Mouse (Mus musculus) MEL (cell line): Measurements from ENCODE around the gene Ganab. TPM values are rescaled to one million over a fixed set of nuclear protein-coding genes. Genes with fewer than 3 reads are reported as not detected.

Experiments
- DNase-seq: peaks from one replicate; pipeline ENCODE4 v3.0.0; 2011; ENCODE audit warnings: low read depth, low spot score
- H3K27ac ChIP-seq: 2 replicates; pipeline ENCODE4 v1.5.1; 2012; ENCODE audit warnings: low read depth, mild to moderate bottlenecking, control low read depth, low read length, moderate library complexity; ENCODE audit not compliant: control insufficient read depth
- H3K27me3 ChIP-seq, 2 experiments: fragments of 150-350 bp in 1 of 2; sonication (generic) in 1 of 2; 2 replicates each; pipeline ENCODE4 v1.6.1; 2012; ENCODE audit warnings: low read length in 2 of 2, mild to moderate bottlenecking in 2 of 2, improper control_type of control experiment in 1 of 2, moderate library complexity in 1 of 2; ENCODE audit not compliant: insufficient read depth in 2 of 2, control insufficient read depth in 1 of 2
- H3K36me3 ChIP-seq, 2 experiments: 2 replicates each; pipeline ENCODE4 v1.6.1; 2012 to 2014; ENCODE audit warnings: low read length in 2 of 2, improper control_type of control experiment in 1 of 2, inconsistent platforms in 1 of 2, mild to moderate bottlenecking in 1 of 2; ENCODE audit not compliant: insufficient read depth in 2 of 2, control insufficient read depth in 1 of 2
- H3K4me1 ChIP-seq, 2 experiments: fragments of 150-350 bp in 1 of 2; sonication (generic) in 1 of 2; 2 replicates each; pipeline ENCODE4 v1.6.1; 2012; ENCODE audit warnings: low read length in 2 of 2, improper control_type of control experiment in 1 of 2, mild to moderate bottlenecking in 1 of 2; ENCODE audit not compliant: insufficient read depth in 2 of 2, control insufficient read depth in 1 of 2
- H3K4me3 ChIP-seq, 2 experiments: fragments of 150-350 bp in 1 of 2; sonication (generic) in 1 of 2; 2 replicates each; pipeline ENCODE4 v1.5.1; 2012; ENCODE audit warnings: low read depth in 2 of 2, low read length in 2 of 2, mild to moderate bottlenecking in 2 of 2, moderate library complexity in 2 of 2, control low read depth in 1 of 2, improper control_type of control experiment in 1 of 2; ENCODE audit not compliant: control insufficient read depth in 1 of 2, insufficient read depth in 1 of 2
- H3K79me2 ChIP-seq: 2 replicates; pipeline ENCODE4 v1.6.1; 2012; ENCODE audit warnings: mild to moderate bottlenecking, low read length, moderate library complexity; ENCODE audit not compliant: control insufficient read depth, poor library complexity, insufficient read depth
- H3K9ac ChIP-seq: 2 replicates; pipeline ENCODE4 v1.6.1; 2012; ENCODE audit warnings: low read depth, mild to moderate bottlenecking, control low read depth, low read length, moderate library complexity; ENCODE audit not compliant: control insufficient read depth, poor library complexity, severe bottlenecking
- H3K9me3 ChIP-seq: fragments of 150-350 bp; sonication (generic); replicated peaks from 2 replicates; pipeline ENCODE4 v1.6.1; 2012; ENCODE audit warnings: mild to moderate bottlenecking, low read length, improper control_type of control experiment, moderate library complexity; ENCODE audit not compliant: insufficient read depth
- CHD2 ChIP-seq: IDR thresholded peaks from 2 replicates; pipeline ENCODE4 v1.6.1; 2011; ENCODE audit warnings: low read length, improper control_type of control experiment
- CTCF ChIP-seq, 3 experiments: IDR thresholded peaks in 2 of 3; conservative IDR thresholded peaks in 1 of 3; 2 replicates each; pipeline ENCODE4 v1.5.1; 2011 to 2012; ENCODE audit warnings: low read length in 3 of 3, low read depth in 2 of 3, mild to moderate bottlenecking in 2 of 3, improper control_type of control experiment in 1 of 3, inconsistent platforms in 1 of 3, mixed read lengths in 1 of 3, moderate library complexity in 1 of 3; ENCODE audit not compliant: control insufficient read depth in 1 of 3, insufficient read depth in 1 of 3, poor library complexity in 1 of 3, severe bottlenecking in 1 of 3
- ELF1 ChIP-seq: IDR thresholded peaks from 2 replicates; pipeline ENCODE4 v1.6.1; 2014; ENCODE audit warnings: low read depth, mild to moderate bottlenecking, inconsistent platforms, low read length, improper control_type of control experiment, moderate library complexity
- EP300 ChIP-seq, 2 experiments: IDR thresholded peaks; 2 replicates each; pipeline ENCODE4 v1.6.1; 2011; ENCODE audit warnings: improper control_type of control experiment in 2 of 2, low read length in 2 of 2, low read depth in 1 of 2, mild to moderate bottlenecking in 1 of 2
- GABPA ChIP-seq: IDR thresholded peaks from 2 replicates; pipeline ENCODE4 v1.6.1; 2012; ENCODE audit warnings: low read depth, mild to moderate bottlenecking, inconsistent platforms, low read length, improper control_type of control experiment, moderate library complexity
- GATA1 ChIP-seq: IDR thresholded peaks from 2 replicates; pipeline ENCODE4 v1.6.1; 2011; ENCODE audit warnings: low read depth, low read length, improper control_type of control experiment
- JUND ChIP-seq: IDR thresholded peaks from 2 replicates; pipeline ENCODE4 v1.6.1; 2011; ENCODE audit warnings: low read depth, mild to moderate bottlenecking, improper control_type of control experiment, low read length
- KAT2A ChIP-seq: conservative IDR thresholded peaks from 2 replicates; pipeline ENCODE4 v1.6.1; 2012; ENCODE audit warnings: low read depth, low read length, improper control_type of control experiment, inconsistent platforms
- MAFK ChIP-seq: IDR thresholded peaks from 2 replicates; pipeline ENCODE4 v1.6.1; 2011; ENCODE audit warnings: low read depth, mild to moderate bottlenecking, low read length, improper control_type of control experiment, borderline replicate concordance
- MAX ChIP-seq: IDR thresholded peaks from 2 replicates; pipeline ENCODE4 v1.6.1; 2011; ENCODE audit warnings: low read length, improper control_type of control experiment
- MAZ ChIP-seq: IDR thresholded peaks from 2 replicates; pipeline ENCODE4 v1.6.1; 2012; ENCODE audit warnings: low read depth, mild to moderate bottlenecking, inconsistent platforms, low read length, improper control_type of control experiment
- POLR2A ChIP-seq, 2 experiments: IDR thresholded peaks; 2 replicates each; pipeline ENCODE4 v1.6.1; 2011 to 2012; ENCODE audit warnings: low read length in 2 of 2, mild to moderate bottlenecking in 2 of 2, control low read depth in 1 of 2, improper control_type of control experiment in 1 of 2, low read depth in 1 of 2, moderate library complexity in 1 of 2; ENCODE audit not compliant: control insufficient read depth in 1 of 2, insufficient read depth in 1 of 2, poor library complexity in 1 of 2
- POLR2AphosphoS2 ChIP-seq: IDR thresholded peaks from 2 replicates; pipeline ENCODE4 v1.6.1; 2011; ENCODE audit warnings: low read length, improper control_type of control experiment
- POLR2AphosphoS5 ChIP-seq: IDR thresholded peaks from 2 replicates; pipeline ENCODE4 v1.6.1; 2012; ENCODE audit warnings: low read depth, borderline replicate concordance, mild to moderate bottlenecking, inconsistent platforms, low read length, moderate library complexity, mixed read lengths
- RAD21 ChIP-seq: IDR thresholded peaks from 2 replicates; pipeline ENCODE4 v1.6.1; 2011; ENCODE audit warnings: mild to moderate bottlenecking, low read depth, low read length, improper control_type of control experiment
- RCOR1 ChIP-seq: IDR thresholded peaks from 2 replicates; pipeline ENCODE4 v1.6.1; 2012; ENCODE audit warnings: low read depth, mild to moderate bottlenecking, inconsistent platforms, low read length, improper control_type of control experiment
- SIN3A ChIP-seq: IDR thresholded peaks from 2 replicates; pipeline ENCODE4 v1.6.1; 2012; ENCODE audit warnings: low read length, improper control_type of control experiment, inconsistent platforms
- TAL1 ChIP-seq: IDR thresholded peaks from 2 replicates; pipeline ENCODE4 v1.6.1; 2012; ENCODE audit warnings: mild to moderate bottlenecking, inconsistent platforms, low read length, moderate library complexity, mixed read lengths
- TBP ChIP-seq: IDR thresholded peaks from 2 replicates; pipeline ENCODE4 v1.8.0; 2011; ENCODE audit warnings: low read depth, low read length, improper control_type of control experiment
- TCF12 ChIP-seq: IDR thresholded peaks from 2 replicates; pipeline ENCODE4 v1.6.1; 2014; ENCODE audit warnings: low read depth, mild to moderate bottlenecking, inconsistent platforms, low read length, improper control_type of control experiment, moderate library complexity
- UBTF ChIP-seq: IDR thresholded peaks from 2 replicates; pipeline ENCODE4 v1.6.1; 2012; ENCODE audit warnings: low read depth, mild to moderate bottlenecking, inconsistent platforms, low read length, improper control_type of control experiment, moderate library complexity, borderline replicate concordance; ENCODE audit not compliant: insufficient read depth
- USF1 ChIP-seq: IDR thresholded peaks from 2 replicates; pipeline ENCODE4 v1.6.1; 2014; ENCODE audit warnings: low read depth, mild to moderate bottlenecking, inconsistent platforms, low read length, improper control_type of control experiment, moderate library complexity
- USF2 ChIP-seq, 2 experiments: IDR thresholded peaks; 2 replicates each; pipeline ENCODE4 v1.6.1; 2011 to 2012; ENCODE audit warnings: improper control_type of control experiment in 2 of 2, low read length in 2 of 2, borderline replicate concordance in 1 of 2, inconsistent platforms in 1 of 2, low read depth in 1 of 2, mild to moderate bottlenecking in 1 of 2; ENCODE audit not compliant: insufficient read depth in 1 of 2
- ZMIZ1 ChIP-seq: IDR thresholded peaks from 2 replicates; pipeline ENCODE4 v1.6.1; 2012; ENCODE audit warnings: low read depth, mild to moderate bottlenecking, inconsistent platforms, low read length, improper control_type of control experiment, moderate library complexity
- ZNF384 ChIP-seq: IDR thresholded peaks from 2 replicates; pipeline ENCODE4 v1.6.1; 2012; ENCODE audit warnings: low read depth, mild to moderate bottlenecking, inconsistent platforms, low read length, improper control_type of control experiment
- polyA plus RNA-seq, 2 experiments: library from polyadenylated mRNA; stranded (reverse) in 1 of 2; unstranded in 1 of 2; fragments of >175 nt in 1 of 2; fragments of >200 nt in 1 of 2; gene quantifications; 2 replicates each; pipeline versions ENCODE4 v1.2.1 to v1.2.4; 2012; ENCODE audit warnings: low replicate concordance in 2 of 2, low read depth in 1 of 2; ENCODE audit not compliant: insufficient read length in 2 of 2, insufficient read depth in 1 of 2, missing spikeins in 1 of 2
- total RNA-seq: library from RNA; depleted of rRNA; stranded (reverse); fragments of 300-350 nt; gene quantifications from 2 replicates; pipeline ENCODE4 v1.2.3, GENCODE M21; 2012

Ganab gene
- total and polyA plus RNA-seq, 3 experiments = 122 to 123 TPM; not detected in 1

DNA sequence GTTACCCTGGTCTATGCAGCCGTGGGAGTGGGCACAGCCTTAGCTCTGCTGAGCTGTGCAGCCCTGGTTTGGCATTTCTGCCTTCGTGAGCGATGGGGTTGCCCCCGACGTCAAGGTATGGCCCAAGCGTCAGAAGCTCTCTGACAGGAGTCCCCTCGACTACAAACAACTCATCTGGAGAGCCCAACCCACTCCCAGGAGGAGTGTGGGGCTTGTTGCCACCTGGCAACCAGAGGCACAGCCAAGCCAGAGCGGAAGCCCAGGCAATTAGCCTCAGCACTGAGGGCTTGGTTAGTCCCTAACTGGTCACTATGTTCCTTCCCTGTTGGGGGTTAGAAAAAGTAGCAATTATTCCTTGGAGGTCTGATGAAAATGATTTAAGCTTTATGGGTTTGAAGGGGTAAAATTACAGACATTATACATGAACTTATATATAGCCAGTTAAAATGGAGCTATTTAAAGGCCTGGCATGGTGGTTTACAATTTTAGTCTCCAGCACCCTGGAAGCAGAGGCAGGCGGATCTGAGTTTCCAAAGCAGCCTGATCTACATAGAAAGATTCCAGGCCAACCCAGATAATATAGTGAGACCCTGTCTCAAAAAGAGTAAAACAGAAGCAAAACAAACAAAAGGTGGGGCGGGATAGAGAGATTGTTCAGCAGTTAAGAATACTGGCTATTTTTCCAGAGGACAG lies 45.5 kb upstream of the Ganab start:
- Histone ChIP-seq H3K27ac (no peak overlapping the region), H3K9ac (no peak overlapping the region), H3K36me3 (no peaks in the 10 kb centered on the region), H3K4me1 (no peaks in the 10 kb centered on the region), H3K79me2 (no peaks in the 10 kb centered on the region), H3K4me3 (no peak overlapping the region), H3K27me3 (no peaks in the 10 kb centered on the region), H3K9me3 (no peaks in the 10 kb centered on the region)
- no peak for DNase-seq
- TF ChIP-seq TCF12 = no peak
- TF ChIP-seq GATA1 = no peak
- TF ChIP-seq UBTF = no peak
- TF ChIP-seq KAT2A = no peak
- no peak for TF ChIP-seq RCOR1
- TF ChIP-seq MAFK = no peak
- TF ChIP-seq CHD2 = no peak
- TF ChIP-seq ELF1 = no peak
- TF ChIP-seq JUND = no peak
- TF ChIP-seq EP300 (IDR thresholded peaks at IDR 0.05; ENCODE audit: low read depth in 1 of 2, low read length in 2 of 2) = no peak

DNA sequence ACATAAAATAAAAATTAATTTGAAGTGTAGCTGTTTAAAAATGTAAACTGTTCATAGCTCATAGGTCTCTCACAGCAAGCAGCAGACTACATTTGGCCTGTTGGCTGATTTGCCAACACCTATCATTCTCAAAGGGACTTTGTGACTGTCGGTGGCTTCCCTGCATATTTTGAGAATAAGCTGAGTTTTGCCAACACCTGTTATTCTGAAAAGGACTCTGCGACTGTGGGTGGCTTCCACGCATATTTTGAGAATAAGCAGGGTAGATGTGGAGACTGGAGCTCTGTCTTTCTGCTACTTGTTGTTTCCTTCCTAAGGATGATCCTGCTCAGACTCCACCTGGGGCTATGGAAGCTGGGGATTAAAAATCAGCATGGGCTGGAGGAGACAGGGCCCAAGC lies 44.8 kb upstream of the Ganab start:
- TF ChIP-seq TAL1 = no peak
- Histone ChIP-seq H3K79me2 (no peaks in the 10 kb centered on the region), H3K9ac (no peak overlapping the region), H3K36me3 (no peaks in the 10 kb centered on the region), H3K9me3 (no peaks in the 10 kb centered on the region), H3K27ac (no peak overlapping the region), H3K27me3 (no peaks in the 10 kb centered on the region), H3K4me3 (no peak overlapping the region), H3K4me1 (no peaks in the 10 kb centered on the region)
- DNase-seq = no peak

DNA sequence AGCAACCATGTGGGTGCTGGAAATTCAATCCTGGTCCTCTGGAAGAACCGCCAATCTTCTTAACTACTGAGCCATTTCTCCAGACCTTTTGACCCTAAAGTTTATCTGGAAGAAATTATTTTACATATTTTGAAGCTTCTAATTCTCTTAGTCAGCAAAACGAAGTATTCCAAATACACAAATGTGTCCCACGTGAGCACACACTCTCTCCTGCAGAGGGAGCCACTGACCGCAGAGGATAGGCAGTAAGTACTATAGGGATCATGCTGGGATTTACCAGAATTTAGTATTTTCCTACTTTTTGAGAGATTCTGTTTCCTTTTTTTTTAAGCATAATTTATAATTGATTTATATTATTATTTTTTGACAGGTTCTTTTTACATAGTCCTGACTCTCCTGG lies 40.2 kb upstream of the Ganab start:
- no peaks in the 10 kb centered on the region for H3K9me3 ChIP-seq
- H3K4me1 ChIP-seq = no peaks in the 10 kb centered on the region
- H3K27me3 ChIP-seq = no peaks in the 10 kb centered on the region
- DNase-seq = peak; percentile 76
- no peaks in the 10 kb centered on the region for H3K79me2 ChIP-seq
- no peaks in the 10 kb centered on the region for H3K36me3 ChIP-seq
- no peak overlapping the region for H3K4me3 ChIP-seq
- no peak overlapping the region for H3K9ac ChIP-seq
- no peak overlapping the region for H3K27ac ChIP-seq
- TF ChIP-seq POLR2AphosphoS2 (no peak), ZMIZ1 (no peak), CTCF (IDR thresholded peaks at IDR 0.05 in 2 of 3, conservative IDR thresholded peaks at IDR 0.05 in 1 of 3; ENCODE audit: control insufficient read depth in 1 of 3, insufficient read depth in 1 of 3, low read depth in 2 of 3, low read length in 3 of 3, poor library complexity in 1 of 3, severe bottlenecking in 1 of 3) (peak; percentile 73 to 85 (median 78)), JUND (no peak), UBTF (no peak), USF2 (IDR thresholded peaks at IDR 0.05; ENCODE audit: borderline replicate concordance in 1 of 2, insufficient read depth in 1 of 2, low read depth in 1 of 2, low read length in 2 of 2) (0 out of 4 replicates have a peak, but pooled peaks of 1 of the 2 experiments have one; percentile 46), POLR2AphosphoS5 (no peak), MAZ (no peak), EP300 (IDR thresholded peaks at IDR 0.05; ENCODE audit: low read depth in 1 of 2, low read length in 2 of 2) (no peak), MAX (peak; percentile 71), KAT2A (no peak), RCOR1 (no peak), SIN3A (peak; percentile 43; the same call in 1 of the 2 replicates), ELF1 (no peak), POLR2A (IDR thresholded peaks at IDR 0.05; ENCODE audit: control insufficient read depth in 1 of 2, insufficient read depth in 1 of 2, low read depth in 1 of 2, low read length in 2 of 2, poor library complexity in 1 of 2) (no peak), GABPA (no peak), MAFK (peak; percentile 99), ZNF384 (no peak), RAD21 (peak; percentile 90), USF1 (peak; percentile 88), TBP (no peak)
